Mouse (Mus musculus) small intestine, adult 2 months (tissue): ENCODE measurements at regions not wholly inside any gene's neighbourhood (a gene's known extent, or its start where the extent isn't known, plus 50 kb on each side); places are given as distances from the start of the nearest gene placed in this dataset.

Experiments
- CTCF ChIP-seq: fragments of 200-500 bp; IDR thresholded peaks from 2 replicates; pipeline ENCODE4 v1.5.1; 2012; ENCODE audit warnings: low read depth, mild to moderate bottlenecking, control low read depth, inconsistent platforms, low read length, moderate library complexity, mixed read lengths; ENCODE audit not compliant: insufficient replicate concordance, insufficient read length; ENCODE audit errors: extremely low read depth
- POLR2A ChIP-seq: fragments of 200-500 bp; IDR thresholded peaks from 2 replicates; pipeline ENCODE4 v1.6.1; 2012; ENCODE audit warnings: low read depth, mild to moderate bottlenecking, control low read depth, inconsistent platforms, low read length, moderate library complexity

DNA sequence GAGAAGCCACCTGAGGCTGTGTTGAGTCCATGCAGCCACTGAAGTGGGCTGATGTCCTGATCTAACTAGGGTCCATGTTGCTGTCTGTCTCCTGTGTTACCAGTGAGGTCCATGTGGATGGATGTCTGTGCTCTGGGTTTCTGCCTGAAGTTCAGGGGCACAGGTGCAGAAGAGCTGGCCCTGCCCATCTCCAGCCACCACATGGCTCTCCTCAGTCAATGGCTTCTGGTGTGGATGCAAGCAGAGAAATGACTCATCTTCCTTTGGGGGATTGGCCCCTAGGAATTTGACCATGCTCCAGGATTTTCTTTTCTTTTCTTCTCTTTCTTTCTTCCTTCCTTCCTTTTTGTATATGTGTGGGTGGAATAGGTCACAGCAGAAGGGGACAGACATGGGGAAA lies 66.8 kb upstream of the Tgif1 start:
- TF ChIP-seq CTCF, result no peak
- TF ChIP-seq POLR2A, result no peak
